Mouse (Mus musculus) ES-E14 (cell line): ENCODE measurements around the gene Zfp354a.

Experiments used
- HCFC1 ChIP-seq: IDR thresholded peaks from 2 replicates; pipeline ENCODE4 v1.6.1; 2012; ENCODE audit warnings: low read length, inconsistent platforms, borderline replicate concordance; ENCODE audit not compliant: insufficient read depth
- MAFK ChIP-seq: IDR thresholded peaks from 2 replicates; pipeline ENCODE4 v1.6.1; 2014; ENCODE audit warnings: mild to moderate bottlenecking, low read depth, low read length, inconsistent platforms; ENCODE audit not compliant: insufficient read depth

DNA sequence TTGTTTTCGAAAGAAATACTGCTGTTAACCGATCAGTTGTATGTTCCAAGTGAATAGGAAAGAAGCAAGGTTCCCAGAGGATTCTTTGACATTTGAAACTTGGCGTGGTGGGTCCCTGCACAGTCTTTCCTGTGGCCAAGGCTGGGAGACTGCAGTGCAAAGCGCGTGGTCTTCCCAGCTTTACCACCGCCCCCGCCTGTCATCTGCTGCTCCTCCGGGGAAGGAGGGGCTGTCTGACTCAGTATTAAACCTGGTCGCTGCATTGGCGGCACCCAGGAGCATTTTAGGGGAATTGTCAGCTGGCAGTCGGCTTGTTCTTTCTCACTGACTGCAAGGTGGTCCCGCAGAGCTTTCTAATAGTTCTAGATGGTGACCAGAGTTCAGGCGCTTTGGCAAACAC, 26.2 kb downstream of the Zfp354a start:
- TF ChIP-seq MAFK (no peak), HCFC1 (no peak)
